8 mouse cellular contexts compared by ENCODE assay signal in genomic region chr10:127165354-127165653, GRCm38 (mm10). TPM values are rescaled to one million over a fixed set of nuclear protein-coding genes. Genes with fewer than 3 reads are reported as not detected.
DNase-seq lines count a peak whose midpoint lies in the region; ATAC-seq and TF ChIP-seq lines count a peak whose summit lies in the region.

No protein-coding gene starts in this region.

- peak overlapping the region; percentile 81 for H3K9ac ChIP-seq in midbrain, embryonic 12.5 days (replicated peaks)

- H3K36me3 ChIP-seq in kidney, adult 2 months (ENCODE audit: control insufficient read depth, insufficient read depth, low read length), result no peaks in the 10 kb centered on the region
- no peaks in the 10 kb centered on the region for H3K36me3 ChIP-seq in hindbrain, embryonic 10.5 days
- no peaks in the 10 kb centered on the region for H3K36me3 ChIP-seq in midbrain, embryonic 12.5 days

- peaks cover 2% of the 10 kb centered on the region; the same call in 1 of the 2 replicates for H3K27me3 ChIP-seq in kidney, adult 2 months (replicated peaks; ENCODE audit: control insufficient read depth, insufficient read depth, low read length)
- peaks cover 79% of the 10 kb centered on the region for H3K27me3 ChIP-seq in hindbrain, embryonic 10.5 days (ENCODE audit: insufficient read depth, poor library complexity, severe bottlenecking)
- H3K27me3 ChIP-seq in midbrain, embryonic 12.5 days, result peaks cover 65% of the 10 kb centered on the region

- H3K4me3 ChIP-seq in kidney, adult 2 months (ENCODE audit: insufficient read depth, low read depth, low read length), result peak overlapping the region; percentile 60
- H3K4me3 ChIP-seq in bone marrow macrophage, adult 2 months (ENCODE audit: insufficient read depth, low read length), result peak overlapping the region; percentile 94
- peak overlapping the region; percentile 63 for H3K4me3 ChIP-seq in hindbrain, embryonic 10.5 days
- peak overlapping the region; percentile 63 for H3K4me3 ChIP-seq in midbrain, embryonic 12.5 days

- peak; percentile 69 for ATAC-seq in midbrain, embryonic 12.5 days (ENCODE audit: low FRiP score, low read depth)

- H3K4me1 ChIP-seq in kidney, adult 2 months (ENCODE audit: control insufficient read depth, insufficient read depth, low read length), result 0 out of 2 replicates have a peak, but pooled peaks cover 2% of the 10 kb centered on the region
- H3K4me1 ChIP-seq in bone marrow macrophage, adult 2 months (ENCODE audit: control insufficient read depth, insufficient read depth, low read length), result peaks cover 23% of the 10 kb centered on the region
- H3K4me1 ChIP-seq in hindbrain, embryonic 10.5 days (replicated peaks), result peaks cover 34% of the 10 kb centered on the region
- H3K4me1 ChIP-seq in midbrain, embryonic 12.5 days, result peaks cover 27% of the 10 kb centered on the region

- no peak for TF ChIP-seq POLR2A in kidney, adult 2 months (IDR thresholded peaks at IDR 0.05; ENCODE audit: low read depth, low read length)
- TF ChIP-seq POLR2A in bone marrow macrophage, adult 2 months (IDR thresholded peaks at IDR 0.05; ENCODE audit: borderline replicate concordance, low read depth, low read length), result no peak

- peak overlapping the region; percentile 5 for H3K27ac ChIP-seq in kidney, adult 2 months (ENCODE audit: insufficient read depth, low read depth, low read length)
- H3K27ac ChIP-seq in bone marrow macrophage, adult 2 months (ENCODE audit: insufficient read depth, low read depth, low read length), result peak overlapping the region; percentile 91
- peak overlapping the region; percentile 84 for H3K27ac ChIP-seq in hindbrain, embryonic 10.5 days
- peak overlapping the region; percentile 69 for H3K27ac ChIP-seq in midbrain, embryonic 12.5 days (replicated peaks)

- peak; percentile 34 for DNase-seq in kidney, adult 2 months
- DNase-seq in kidney, adult 8-10 months, result no peak
- DNase-seq in hindbrain, embryonic 10.5 days (ENCODE audit: low spot score), result no peak
- DNase-seq in adrenal gland, adult 8-10 months, result no peak
- DNase-seq in thymus, postnatal 14 days, result no peak
- no peak for DNase-seq in left cerebral cortex, adult 18-20 months (ENCODE audit: low spot score in 2 of 2)

- peak overlapping the region; percentile 99 for H3K4me2 ChIP-seq in midbrain, embryonic 12.5 days (replicated peaks)

- H3K9me3 ChIP-seq in hindbrain, embryonic 10.5 days, result no peaks in the 10 kb centered on the region
- H3K9me3 ChIP-seq in midbrain, embryonic 12.5 days, result no peaks in the 10 kb centered on the region

- no peak for TF ChIP-seq CTCF in kidney, adult 2 months (conservative IDR thresholded peaks at IDR 0.05; ENCODE audit: insufficient read depth, insufficient read length, low read depth, low read length)
- no peak for TF ChIP-seq CTCF in bone marrow macrophage, adult 2 months (IDR thresholded peaks at IDR 0.05; ENCODE audit: low read depth, low read length)

- WGBS in kidney, adult 2 months, result 3% methylated on average over 42 of the region's 42 CpGs
- under 1% methylated on average over 42 of the region's 42 CpGs for WGBS in hindbrain, embryonic 10.5 days
- under 1% methylated on average over 37 of the region's 42 CpGs for WGBS in midbrain, embryonic 12.5 days

RNA-seq across cellular contexts. Expression of gene B4galnt1, which starts 0.3 kb away (rescaled TPM):
- polyA plus RNA-seq in kidney, adult 2 months (2012; rRNA removed), result 15.4 and 27.5 TPM in 2 replicates
- 42.2 and 50.6 TPM in 2 replicates for polyA plus RNA-seq in bone marrow macrophage, adult 2 months (2012; ENCODE audit: insufficient read depth, insufficient read length, missing spikeins)
- polyA plus RNA-seq in hindbrain, embryonic 10.5 days (2016; fragmentation: Nextera tagmentation; extraction: Ambion mirVana), result 4.4 and 12.7 TPM in 2 replicates
- polyA plus RNA-seq in midbrain, embryonic 12.5 days (2016; fragmentation: Nextera tagmentation; extraction: Ambion mirVana), result 15.2 and 17.7 TPM in 2 replicates
- total RNA-seq in adrenal gland, adult 8-10 months (2022), result 10 to 100 TPM in 2 of 4 experiments, 1 to 10 TPM in 2; 8.8 to 13.4 (median 11.1) TPM
- 100 to 1,000 TPM; 119 to 130 TPM for total RNA-seq in left cerebral cortex, adult 18-20 months (2021)

RNA-seq across cellular contexts. Expression of gene Slc26a10, which starts 15.1 kb away (rescaled TPM):
- 6.6 and 8.1 TPM in 2 replicates for polyA plus RNA-seq in kidney, adult 2 months (2012; rRNA removed)
- polyA plus RNA-seq in bone marrow macrophage, adult 2 months (2012; ENCODE audit: insufficient read depth, insufficient read length, missing spikeins), result not detected in 2 replicates
- 1.6 and 2.1 TPM in 2 replicates for polyA plus RNA-seq in hindbrain, embryonic 10.5 days (2016; fragmentation: Nextera tagmentation; extraction: Ambion mirVana)
- polyA plus RNA-seq in midbrain, embryonic 12.5 days (2016; fragmentation: Nextera tagmentation; extraction: Ambion mirVana), result 0.89 and 1.1 TPM in 2 replicates
- total RNA-seq in adrenal gland, adult 8-10 months (2022), result 1 to 10 TPM in 1 of 4 experiments, under 1 TPM in 3; 0.21 to 2.3 (median 0.48) TPM
- 1 to 10 TPM; 4.3 to 4.6 TPM for total RNA-seq in left cerebral cortex, adult 18-20 months (2021)

RNA-seq across cellular contexts. Expression of gene Arhgef25, which starts 24.6 kb away (rescaled TPM):
- polyA plus RNA-seq in kidney, adult 2 months (2012; rRNA removed), result 9.2 and 11.9 TPM in 2 replicates
- 1.3 TPM in 1 of 2 replicates, not detected in the other for polyA plus RNA-seq in bone marrow macrophage, adult 2 months (2012; ENCODE audit: insufficient read depth, insufficient read length, missing spikeins)
- 29.8 and 33.5 TPM in 2 replicates for polyA plus RNA-seq in hindbrain, embryonic 10.5 days (2016; fragmentation: Nextera tagmentation; extraction: Ambion mirVana)
- 39.6 and 46.1 TPM in 2 replicates for polyA plus RNA-seq in midbrain, embryonic 12.5 days (2016; fragmentation: Nextera tagmentation; extraction: Ambion mirVana)
- 10 to 100 TPM; 24.8 to 52.1 (median 37.9) TPM for total RNA-seq in adrenal gland, adult 8-10 months (2022)
- total RNA-seq in left cerebral cortex, adult 18-20 months (2021), result 100 to 1,000 TPM; 163 to 215 TPM

RNA-seq across cellular contexts. Expression of gene Dtx3, which starts 30.2 kb away (rescaled TPM):
- 101 and 132 TPM in 2 replicates for polyA plus RNA-seq in kidney, adult 2 months (2012; rRNA removed)
- 60.1 and 68.7 TPM in 2 replicates for polyA plus RNA-seq in bone marrow macrophage, adult 2 months (2012; ENCODE audit: insufficient read depth, insufficient read length, missing spikeins)
- polyA plus RNA-seq in hindbrain, embryonic 10.5 days (2016; fragmentation: Nextera tagmentation; extraction: Ambion mirVana), result 110 and 151 TPM in 2 replicates
- 204 and 205 TPM in 2 replicates for polyA plus RNA-seq in midbrain, embryonic 12.5 days (2016; fragmentation: Nextera tagmentation; extraction: Ambion mirVana)
- total RNA-seq in adrenal gland, adult 8-10 months (2022), result 100 to 1,000 TPM in 2 of 4 experiments, 10 to 100 TPM in 2; 61.1 to 158 (median 116) TPM
- 100 to 1,000 TPM; 198 to 222 TPM for total RNA-seq in left cerebral cortex, adult 18-20 months (2021)

RNA-seq across cellular contexts. Expression of gene Os9, which starts 44.4 kb away (rescaled TPM):
- polyA plus RNA-seq in kidney, adult 2 months (2012; rRNA removed), result 108 and 114 TPM in 2 replicates
- 164 and 167 TPM in 2 replicates for polyA plus RNA-seq in bone marrow macrophage, adult 2 months (2012; ENCODE audit: insufficient read depth, insufficient read length, missing spikeins)
- 69.4 and 85.5 TPM in 2 replicates for polyA plus RNA-seq in hindbrain, embryonic 10.5 days (2016; fragmentation: Nextera tagmentation; extraction: Ambion mirVana)
- 112 and 116 TPM in 2 replicates for polyA plus RNA-seq in midbrain, embryonic 12.5 days (2016; fragmentation: Nextera tagmentation; extraction: Ambion mirVana)
- 100 to 1,000 TPM; 139 to 153 (median 150) TPM for total RNA-seq in adrenal gland, adult 8-10 months (2022)
- total RNA-seq in left cerebral cortex, adult 18-20 months (2021), result 100 to 1,000 TPM; 116 to 118 TPM

Comparison
In these comparisons a context has a peak if more than half of its experiments do, and no peak if none do; other contexts are left out.
1. H3K27ac ChIP-seq: peak in every context shown above with its lines; median percentile 91 in bone marrow macrophage, adult 2 months; 84 in hindbrain, embryonic 10.5 days; 69 in midbrain, embryonic 12.5 days; 5 in kidney, adult 2 months.